In the genomic region with DNA sequence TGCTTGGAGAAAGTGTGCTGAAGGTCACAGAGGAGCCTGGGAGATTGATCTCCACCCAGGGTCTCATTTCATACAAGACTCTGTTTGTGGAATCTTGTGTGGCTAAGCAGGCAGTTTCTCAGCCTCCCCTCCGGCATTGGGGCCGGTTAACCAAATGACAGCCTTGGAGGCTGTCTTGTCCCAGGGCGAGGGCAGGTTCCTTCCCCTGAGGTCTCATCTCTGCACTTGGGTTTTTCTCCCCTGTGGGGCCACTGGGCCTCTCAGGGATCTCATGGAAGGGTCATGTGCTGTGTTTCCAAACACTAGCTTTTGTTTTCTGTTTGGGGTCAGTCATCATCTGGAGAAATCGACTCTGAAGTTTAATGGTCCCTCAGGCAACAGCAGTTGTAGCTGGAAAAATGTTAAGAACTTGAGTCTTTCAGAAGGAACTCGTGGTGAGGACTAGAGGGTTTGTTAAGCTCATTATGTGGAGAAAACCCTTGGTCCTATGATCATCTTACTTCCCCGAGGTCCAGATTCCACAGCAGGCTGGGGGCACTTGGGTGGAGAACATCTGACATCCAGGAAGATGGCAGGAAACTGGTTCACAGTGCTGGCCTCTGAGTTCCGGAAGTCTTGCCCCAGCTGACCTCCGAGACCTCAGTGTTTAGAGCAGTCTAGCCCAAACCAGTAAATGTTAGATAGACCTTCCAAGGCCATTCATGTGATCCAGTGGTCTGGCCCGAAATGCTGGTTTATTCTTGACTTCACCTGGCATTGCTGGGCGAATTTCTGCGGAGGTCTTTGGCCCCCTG, we compare ENCODE assay signal across 10 mouse cellular contexts.
A peak's percentile ranks its signal among the peaks of the same experiment; 100 is the strongest.
DNase-seq lines count a peak whose midpoint lies in the region; ATAC-seq and TF ChIP-seq lines count a peak whose summit lies in the region.
"Had no signal": no experiment of that assay in that cellular context is flagged by ENCODE, and none has a peak within 500 bp of the region (broad histone marks: within the 10 kb centered on the region; RNA-seq: fewer than 3 reads in every experiment).

No protein-coding gene starts in this region.

- H3K4me2 ChIP-seq in embryonic facial prominence, embryonic 15.5 days (replicated peaks), result no peak overlapping the region
- H3K4me2 ChIP-seq: stomach, embryonic 15.5 days had no signal

- no peaks in the 10 kb centered on the region for H3K36me3 ChIP-seq in heart, adult 2 months (ENCODE audit: control insufficient read depth, insufficient read depth, low read length)
- H3K36me3 ChIP-seq in embryonic facial prominence, embryonic 15.5 days, result no peaks in the 10 kb centered on the region
- H3K36me3 ChIP-seq: stomach, embryonic 15.5 days had no signal

- TF ChIP-seq POLR2A in heart, adult 2 months (IDR thresholded peaks at IDR 0.05; ENCODE audit: insufficient read depth, low read depth, low read length), result no peak
- TF ChIP-seq POLR2A in lung, adult 2 months (IDR thresholded peaks at IDR 0.05; ENCODE audit: borderline replicate concordance, extremely low read depth, low read depth, low read length), result no peak

- no peaks in the 10 kb centered on the region for H3K9me3 ChIP-seq in embryonic facial prominence, embryonic 15.5 days (replicated peaks)
- H3K9me3 ChIP-seq: stomach, embryonic 15.5 days had no signal

- H3K27ac ChIP-seq in heart, adult 2 months, result peak overlapping the region; percentile 85
- peak overlapping the region; percentile 8; the same call in 1 of the 2 replicates for H3K27ac ChIP-seq in embryonic facial prominence, embryonic 15.5 days (replicated peaks)
- H3K27ac ChIP-seq: stomach, embryonic 15.5 days had no signal

- peak; percentile 14 to 35 for DNase-seq in heart, adult 2 months
- DNase-seq in heart, postnatal 25 days (ENCODE audit: low spot score), result no peak
- DNase-seq in kidney, adult 11 months, result peak; percentile 45
- DNase-seq in lung, adult 2 months, result no peak
- no peak for DNase-seq in frontal cortex, postnatal 36 days (ENCODE audit: low spot score in 2 of 2)
- no peak for DNase-seq in left cerebral cortex, postnatal 25 days (ENCODE audit: low spot score in 2 of 2)
- no peak for DNase-seq in frontal cortex, adult 2 months (ENCODE audit: extremely low spot score in 1 of 2, low spot score in 1 of 2)
- DNase-seq: cerebellum, postnatal 36 days had no signal

- no peak for TF ChIP-seq CTCF in heart, adult 2 months (IDR thresholded peaks at IDR 0.05)
- no peak for TF ChIP-seq CTCF in lung, adult 2 months (IDR thresholded peaks at IDR 0.05; ENCODE audit: insufficient read depth, low read length)

- H3K79me2 ChIP-seq in heart, adult 2 months (replicated peaks; ENCODE audit: control insufficient read depth, insufficient read depth, low read length), result no peaks in the 10 kb centered on the region

- 0 out of 2 replicates have a peak, but pooled peaks have one; percentile 27 for TF ChIP-seq EP300 in heart, adult 2 months (IDR thresholded peaks at IDR 0.05; ENCODE audit: insufficient read depth, low read depth, low read length)

- intact Hi-C loops in heart, adult 2 months (cut with DNase I), result no loop called here
- intact Hi-C loops in heart, postnatal 25 days (cut with DNase I), result loop anchor here (2.0 to 5.0 kb wide), 2 partner anchors 15 to 36 kb away; no protein-coding TSS in a partner anchor
- intact Hi-C loops in left cerebral cortex, postnatal 25 days (cut with DNase I), result no loop called here

- H3K9ac ChIP-seq in heart, adult 2 months (ENCODE audit: low read depth, low read length), result peak overlapping the region; percentile 29; the same call in 1 of the 2 replicates
- H3K9ac ChIP-seq in embryonic facial prominence, embryonic 15.5 days, result no peak overlapping the region
- H3K9ac ChIP-seq: stomach, embryonic 15.5 days had no signal

- peak overlapping the region; percentile 55 for H3K4me3 ChIP-seq in heart, adult 2 months
- no peak overlapping the region for H3K4me3 ChIP-seq in embryonic facial prominence, embryonic 15.5 days (replicated peaks)
- H3K4me3 ChIP-seq in lung, adult 2 months (replicated peaks; ENCODE audit: extremely low read depth, low read depth, low read length), result peak overlapping the region; percentile 51
- H3K4me3 ChIP-seq: stomach, embryonic 15.5 days had no signal

- no peak for ATAC-seq in embryonic facial prominence, embryonic 15.5 days (ENCODE audit: insufficient number of reproducible peaks, low FRiP score, low TSS enrichment, low read depth)

- 0 out of 2 replicates have a peak, but pooled peaks cover 4% of the 10 kb centered on the region for H3K4me1 ChIP-seq in heart, adult 2 months (ENCODE audit: control insufficient read depth, insufficient read depth, low read length)
- H3K4me1 ChIP-seq in embryonic facial prominence, embryonic 15.5 days, result peaks cover 7% of the 10 kb centered on the region
- peaks cover 2% of the 10 kb centered on the region; the same call in 1 of the 2 replicates for H3K4me1 ChIP-seq in lung, adult 2 months (ENCODE audit: control insufficient read depth, insufficient read depth, low read length)

- no peaks in the 10 kb centered on the region for H3K27me3 ChIP-seq in heart, adult 2 months (ENCODE audit: control insufficient read depth, insufficient read depth, low read length)
- H3K27me3 ChIP-seq in embryonic facial prominence, embryonic 15.5 days, result no peaks in the 10 kb centered on the region
- H3K27me3 ChIP-seq: stomach, embryonic 15.5 days had no signal

- WGBS in heart, adult 2 months, result 47% methylated on average over 11 of the region's 11 CpGs
- WGBS in embryonic facial prominence, embryonic 15.5 days, result 41% methylated on average over 11 of the region's 11 CpGs
- 38% methylated on average over 11 of the region's 11 CpGs for whole genome bisulfite sequencing in lung, adult 2 months

Comparison
In these comparisons a context has a peak if more than half of its experiments do, and no peak if none do; other contexts are left out.
1. DNase-seq: peak in heart, adult 2 months (2 of 2) and kidney, adult 11 months (single experiment); none in heart, postnatal 25 days (single experiment), lung, adult 2 months (single experiment), frontal cortex, postnatal 36 days (0 of 2), left cerebral cortex, postnatal 25 days (0 of 2) and frontal cortex, adult 2 months (0 of 2).